Mouse (Mus musculus) embryo, embryonic 10 days (tissue): ENCODE data around the gene Cggbp1.
"Not testable (repeated sequence)": the region's sequence is repeated elsewhere in the genome, so short reads cannot be mapped to it uniquely, and the experiment has no call there.

Experiments
- DNase-seq: peaks from one replicate; pipeline ENCODE4 v3.0.0-alpha.2; 2015; ENCODE audit warnings: low spot score

Cggbp1 gene

GRCm38 (mm10) chr16:64851563-64852362 lies at the start of gene Cggbp1, which contains the start of gene Zfp654:
TSS of gene Cggbp1 (plus strand) at chr16:64851996.
TSS of gene Zfp654 (minus strand) at chr16:64851652.
- peak; percentile 99 for DNase-seq

DNA sequence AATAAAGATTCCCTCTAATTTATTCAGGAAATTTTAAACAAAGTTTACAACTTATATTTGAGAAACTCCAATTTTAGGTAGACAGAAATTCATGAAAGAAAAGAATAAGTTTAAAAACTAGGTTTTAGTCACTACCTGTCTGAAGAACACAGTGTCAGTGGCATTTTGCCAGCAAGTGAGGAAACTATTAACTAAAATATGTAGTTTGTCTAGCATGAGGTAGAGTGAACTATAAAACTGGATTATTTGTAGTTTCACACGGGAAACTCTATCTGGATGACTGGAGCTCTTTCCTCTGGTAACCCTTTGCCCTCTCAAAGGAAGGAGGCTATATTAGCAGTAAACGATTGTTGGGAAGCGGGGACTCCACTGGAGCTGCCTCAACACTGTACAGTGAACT lies 48.8 kb upstream of the Cggbp1 start:
- DNase-seq = no peak

DNA sequence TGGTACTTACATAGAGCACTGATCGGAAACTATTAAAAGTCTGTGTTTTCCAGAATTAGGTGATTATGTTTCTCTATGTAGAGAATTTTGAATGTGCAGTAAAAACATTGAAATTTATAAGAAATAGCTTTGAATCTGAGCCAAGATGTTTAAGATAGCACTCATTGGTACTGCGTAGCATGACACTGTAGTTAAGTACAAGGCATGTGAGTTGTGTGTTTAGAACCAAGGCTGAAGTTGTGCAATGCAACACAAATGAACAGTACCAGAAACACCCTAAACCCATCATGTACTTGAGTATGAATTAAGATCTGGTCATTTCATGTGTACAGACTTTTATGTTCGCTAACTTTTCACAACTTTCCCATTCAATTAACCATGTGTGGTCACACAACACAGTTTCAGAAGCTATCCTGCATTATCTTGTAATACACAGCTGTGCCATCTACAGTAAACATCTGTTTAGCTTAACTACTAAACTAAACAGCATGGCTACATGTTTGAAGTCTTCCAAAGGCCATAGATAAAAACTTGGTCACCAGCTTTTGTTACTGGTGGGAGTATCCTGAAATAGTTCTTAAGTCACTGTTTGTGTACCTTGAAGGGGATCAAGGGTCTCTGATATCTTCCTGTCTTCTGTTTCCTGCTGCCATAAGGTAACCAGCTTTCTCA lies 34.6 kb upstream of the Cggbp1 start:
- no peak for DNase-seq

GRCm38 (mm10) chr16:64823890-64824289 lies 27.9 kb upstream of the Cggbp1 start:
- no peak for DNase-seq

GRCm38 (mm10) chr16:64824474-64824873 lies 27.3 kb upstream of the Cggbp1 start:
- no peak for DNase-seq

- DNase-seq = no peak
Observed at GRCm38 (mm10) chr16:64830291-64830690, 21.5 kb upstream of the Cggbp1 start.

GRCm38 (mm10) chr16:64835996-64836545 lies 15.7 kb upstream of the Cggbp1 start:
- no peak for DNase-seq

DNA sequence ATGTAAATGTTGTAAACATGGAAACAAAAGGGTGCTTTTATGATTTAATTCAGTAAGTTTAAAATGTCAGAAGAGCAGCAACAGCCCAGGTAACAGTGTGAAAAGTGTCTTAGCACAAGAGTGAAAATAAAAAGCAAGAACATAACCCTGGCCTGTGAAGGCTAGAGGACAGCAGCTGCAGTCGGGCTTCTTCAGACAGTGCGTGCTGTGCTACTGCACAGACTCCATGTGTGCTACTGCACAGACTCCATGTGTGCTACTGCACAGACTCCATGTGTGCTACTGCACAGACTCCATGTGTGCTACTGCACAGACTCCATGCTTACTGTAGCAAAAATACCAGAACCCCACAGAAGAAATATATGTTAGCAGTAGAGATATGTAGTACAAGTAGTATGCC lies 15.1 kb upstream of the Cggbp1 start:
- no peak for DNase-seq

DNA sequence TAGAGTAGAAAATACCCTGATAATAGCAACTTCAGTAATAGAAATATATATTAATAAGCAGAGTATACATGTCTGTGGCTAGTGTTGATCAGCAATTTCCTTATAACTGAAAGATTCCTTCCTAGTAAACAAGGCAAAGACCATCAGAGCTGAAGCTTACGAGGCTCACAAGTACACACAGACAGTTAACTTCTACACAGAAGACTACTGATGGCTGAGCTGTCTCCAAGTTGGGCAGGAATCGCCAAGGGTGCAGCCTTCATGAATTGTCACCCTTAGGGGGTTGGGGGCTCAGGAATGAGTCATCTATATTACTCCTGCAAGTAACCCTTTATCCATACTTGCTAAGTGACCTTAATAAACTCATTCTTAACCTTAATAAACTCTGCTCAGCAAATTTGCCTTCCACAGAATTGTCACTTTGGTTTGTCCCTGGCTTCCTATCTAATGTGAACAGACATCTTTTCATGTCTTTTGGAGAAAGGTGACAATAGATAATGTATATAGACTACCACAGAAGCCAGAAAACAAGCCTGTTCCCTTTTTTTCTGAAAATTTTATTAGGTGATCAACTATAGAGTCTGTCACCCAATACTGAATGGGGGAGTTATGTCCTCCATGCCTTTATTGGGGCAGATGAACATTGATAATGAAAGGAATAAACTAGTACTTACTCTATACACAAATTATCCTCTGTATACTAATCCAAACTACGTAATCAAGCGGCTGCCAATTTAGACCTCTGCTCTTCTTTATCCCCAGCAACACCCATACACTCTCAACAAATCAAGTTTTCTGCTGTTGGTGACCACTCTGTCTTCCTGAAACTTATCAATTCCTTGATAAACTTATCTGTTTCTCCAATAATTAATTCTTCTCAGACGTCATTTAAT lies 10.1 kb upstream of the Cggbp1 start:
- DNase-seq = no peak

- DNase-seq = no peak
Observed at GRCm38 (mm10) chr16:64842374-64842729, 9.4 kb upstream of the Cggbp1 start.

DNA sequence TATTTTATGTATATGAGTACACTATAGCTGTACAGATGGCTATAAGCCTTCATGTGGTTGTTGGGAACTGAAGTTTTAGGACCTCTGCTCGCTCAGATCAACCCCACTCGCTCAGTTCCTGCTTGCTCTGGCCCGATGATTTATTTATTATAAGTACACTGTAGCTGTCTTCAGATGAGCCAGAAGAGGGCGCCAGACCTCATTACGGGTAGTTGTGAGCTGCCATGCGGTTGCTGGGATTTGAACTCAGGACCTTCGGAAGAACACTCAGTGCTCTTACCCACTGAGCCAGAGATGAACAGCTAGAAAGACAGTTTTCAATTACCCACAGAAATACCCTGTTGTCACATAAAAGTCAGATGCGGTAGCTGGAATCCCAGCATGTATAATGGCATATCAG lies 5.8 kb upstream of the Cggbp1 start:
- no peak for DNase-seq

GRCm38 (mm10) chr16:64850287-64851084 lies 1.3 kb upstream of the Cggbp1 start:
- peak; percentile 55 for DNase-seq

- peak; percentile 44 for DNase-seq
Observed at GRCm38 (mm10) chr16:64851085-64851562, 672 bp upstream of the Cggbp1 start.

DNA sequence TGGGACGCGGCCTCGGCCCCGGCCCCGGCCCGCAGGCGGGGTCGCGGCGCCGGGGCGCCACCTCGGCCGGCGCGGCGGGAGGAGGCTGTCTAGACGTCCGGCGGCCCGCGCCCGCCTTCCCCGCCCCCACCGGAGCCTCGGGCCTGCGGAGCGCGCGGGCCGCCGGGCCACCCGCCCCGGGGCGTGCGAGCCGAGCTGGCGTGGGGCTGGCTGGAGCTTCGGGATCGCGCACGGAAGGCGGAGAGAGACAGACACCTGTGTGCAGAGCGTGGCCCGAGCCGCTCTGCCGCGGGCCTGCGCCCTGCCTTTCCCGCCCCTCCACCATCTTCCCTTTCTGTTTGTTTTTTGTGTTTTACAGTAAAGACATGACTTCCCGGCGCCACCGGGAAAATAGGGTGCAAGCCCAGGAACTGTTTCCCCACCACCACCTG lies 660 bp downstream of the Cggbp1 start:
- peak; percentile 45 for DNase-seq

GRCm38 (mm10) chr16:64852891-64853290 lies 1.1 kb downstream of the Cggbp1 start:
- DNase-seq = no peak

DNA sequence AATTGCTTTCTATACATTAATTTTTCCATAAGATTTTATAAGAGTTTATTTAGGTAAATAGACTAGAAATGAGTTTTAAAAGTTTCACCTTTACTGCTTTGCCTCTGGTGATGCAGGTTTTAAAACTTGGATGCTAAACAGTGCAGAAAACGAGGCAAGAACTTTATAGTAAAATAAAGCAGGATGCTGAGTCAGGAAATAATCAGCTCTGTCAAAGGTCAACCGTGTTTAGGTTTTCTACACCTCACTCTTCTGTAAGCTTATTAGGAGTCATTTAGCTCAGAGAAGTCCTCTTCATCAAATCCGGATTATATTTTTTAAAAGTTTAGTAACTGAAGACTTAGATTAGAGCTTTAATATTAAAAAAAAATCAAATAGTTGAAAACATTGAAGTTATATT lies 5.2 kb downstream of the Cggbp1 start:
- DNase-seq = no peak

DNA sequence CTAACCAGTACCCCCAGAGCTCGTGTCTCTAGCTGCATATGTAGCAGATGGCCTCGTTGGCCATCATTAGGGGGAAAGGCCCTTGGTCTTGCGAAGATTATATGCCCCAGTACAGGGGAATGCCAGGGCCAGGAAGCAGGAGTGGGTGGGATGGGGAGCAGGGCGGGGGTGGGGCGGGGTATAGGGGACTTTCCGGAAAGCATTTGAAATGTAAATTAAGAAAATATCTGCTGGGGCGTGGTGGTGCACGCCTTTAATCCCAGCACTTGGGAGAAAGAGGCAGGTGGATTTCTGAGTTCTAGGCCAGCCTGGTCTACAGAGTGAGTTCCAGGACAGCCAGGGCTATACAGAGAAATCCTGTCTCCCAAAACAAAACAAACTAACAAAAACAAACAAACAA lies 14.0 kb downstream of the Cggbp1 start:
- DNase-seq = not testable (repeated sequence)

DNA sequence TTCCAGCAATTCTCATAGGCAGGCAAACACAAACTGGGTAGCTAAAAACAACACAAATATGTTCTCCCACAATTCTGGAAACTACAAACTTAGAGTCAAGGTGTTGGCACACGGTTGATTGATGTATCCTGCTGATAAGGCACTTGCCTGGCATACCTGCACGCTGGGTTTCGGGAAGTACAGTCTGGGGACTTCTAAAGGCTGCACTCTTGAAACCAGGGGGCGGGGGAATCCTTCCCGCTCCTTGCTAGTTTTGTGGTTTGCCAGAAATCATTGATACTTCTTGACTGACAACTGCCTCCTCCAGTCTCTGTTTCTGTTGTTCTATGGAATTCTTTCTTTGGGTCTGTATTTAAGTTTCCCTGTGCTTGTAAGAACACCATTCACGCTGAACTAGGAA lies 16.8 kb downstream of the Cggbp1 start:
- no peak for DNase-seq

- no peak for DNase-seq
Observed at GRCm38 (mm10) chr16:64869621-64870020, 17.8 kb downstream of the Cggbp1 start.

DNA sequence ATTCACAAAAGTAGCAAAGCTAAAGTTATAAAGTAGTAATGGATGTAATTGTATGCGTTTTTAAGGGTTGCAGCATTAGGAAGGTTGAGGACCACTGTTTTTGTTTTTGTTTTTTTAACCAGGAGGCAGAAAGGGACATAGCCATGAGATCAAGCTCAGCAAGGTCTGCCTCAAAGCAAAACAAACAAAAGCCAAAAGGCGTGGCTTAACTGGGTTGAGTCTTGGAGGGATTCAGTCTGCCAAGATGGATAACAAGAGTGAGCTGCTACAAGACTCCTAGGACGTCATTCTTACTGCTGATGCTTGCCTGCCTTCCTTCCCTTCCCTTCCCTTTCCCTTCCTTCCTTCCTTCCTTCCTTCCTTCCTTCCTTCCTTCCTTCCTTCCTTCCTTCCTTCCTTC lies 20.5 kb downstream of the Cggbp1 start:
- peak; percentile 57 for DNase-seq

- DNase-seq = no peak
Observed at GRCm38 (mm10) chr16:64872841-64873240, 21.0 kb downstream of the Cggbp1 start.
